Mouse (Mus musculus) embryonic facial prominence, embryonic 12.5 days (tissue): ENCODE data around the gene Dysf. TPM values are rescaled to one million over a fixed set of nuclear protein-coding genes. Genes with fewer than 3 reads are reported as not detected.
"Not testable (repeated sequence)": the region's sequence is repeated elsewhere in the genome, so short reads cannot be mapped to it uniquely, and the experiment has no call there.

Experiments used
- ATAC-seq: fragments of 200-750 bp; cut with Nextera tagmentation; 2 replicates; pipeline ENCODE4 v1.8.0; 2017; ENCODE audit not compliant: insufficient number of reproducible peaks, insufficient read depth, low FRiP score, low TSS enrichment
- H3K27ac ChIP-seq: fragments of 300-500 bp; sonication (generic); 2 replicates; pipeline ENCODE4 v1.5.1; 2016; ENCODE audit warnings: mild to moderate bottlenecking
- H3K27me3 ChIP-seq: fragments of 300-500 bp; sonication (generic); 2 replicates; pipeline ENCODE4 v1.6.1; 2016; ENCODE audit warnings: mild to moderate bottlenecking, moderate library complexity
- H3K36me3 ChIP-seq: fragments of 300-500 bp; sonication (generic); 2 replicates; pipeline ENCODE4 v1.6.1; 2016; ENCODE audit warnings: mild to moderate bottlenecking
- H3K4me1 ChIP-seq: fragments of 300-500 bp; sonication (generic); 2 replicates; pipeline ENCODE4 v1.6.1; 2016
- H3K4me2 ChIP-seq: fragments of 300-500 bp; sonication (generic); replicated peaks from 2 replicates; pipeline ENCODE4 v1.6.1; 2016; ENCODE audit warnings: mild to moderate bottlenecking, moderate library complexity
- H3K4me3 ChIP-seq: fragments of 300-500 bp; sonication (generic); 2 replicates; pipeline ENCODE4 v1.5.1; 2016; ENCODE audit warnings: mild to moderate bottlenecking
- H3K9ac ChIP-seq: fragments of 300-500 bp; sonication (generic); 2 replicates; pipeline ENCODE4 v1.6.1; 2016; ENCODE audit warnings: mild to moderate bottlenecking, moderate library complexity
- H3K9me3 ChIP-seq: fragments of 300-500 bp; sonication (generic); 2 replicates; pipeline ENCODE4 v1.6.1; 2016; ENCODE audit warnings: mild to moderate bottlenecking, moderate library complexity
- WGBS: fragments of 180-500 bp; shearing (Covaris S2); methylation state at CpG from one replicate; pipeline ENCODE4 v1.1.7; 2016; 5-methylcytosine and 5-hydroxymethylcytosine counted together
- polyA plus RNA-seq: library from polyadenylated mRNA; unstranded; fragments of >200 nt; fragmentation: Nextera tagmentation; extraction: Ambion mirVana; gene quantifications from 2 replicates; pipeline ENCODE4 v1.2.1, GENCODE M21; 2016

The Dysf gene
- polyA plus RNA-seq: 8.7 and 10.9 TPM in 2 replicates

DNA sequence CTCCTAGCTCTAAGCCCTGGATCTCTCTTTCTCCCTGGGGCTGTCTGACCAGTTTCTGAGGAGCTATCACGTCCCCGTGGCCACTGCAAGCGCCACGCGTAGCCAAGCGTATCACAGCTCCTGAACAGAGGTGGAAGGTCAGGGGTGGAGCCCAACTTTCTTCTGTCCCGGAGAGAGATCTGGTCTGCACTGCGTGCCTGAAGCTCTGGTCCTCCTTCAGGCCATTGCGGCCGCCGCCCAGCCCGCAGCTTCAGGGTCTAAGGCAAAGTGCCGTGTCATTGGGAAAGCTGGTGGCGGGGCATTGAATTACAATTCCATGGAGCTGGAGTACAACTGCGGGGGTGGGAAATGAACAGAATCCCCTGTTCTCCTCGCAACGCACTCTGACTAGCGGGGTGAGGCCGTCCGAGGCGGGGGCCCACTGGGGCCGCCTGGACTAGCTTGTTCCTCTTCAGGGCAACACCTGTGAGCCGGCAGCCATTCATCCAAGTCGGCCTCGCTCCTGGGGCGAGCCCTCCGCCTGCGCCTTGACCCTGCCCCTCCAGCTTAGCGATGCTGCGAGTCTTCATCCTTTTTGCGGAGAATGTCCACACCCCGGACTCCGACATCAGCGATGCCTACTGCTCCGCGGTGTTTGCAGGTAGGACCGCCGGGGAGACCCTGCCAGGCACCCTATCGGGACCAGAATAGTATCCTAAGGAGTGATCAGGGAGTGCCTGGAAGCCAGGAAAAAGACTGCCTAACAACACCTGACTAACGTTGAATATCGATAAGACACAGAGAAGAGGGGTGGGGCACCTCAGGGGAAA lies at the start of gene Dysf:
TSS of gene Dysf (plus strand) at position 228 of the 809 bp plus-strand sequence.
- H3K4me1 ChIP-seq: peaks cover 30% of the 10 kb centered on the region
- peak within 1 kb of the TSS; percentile 44; the same call in 1 of the 2 replicates for H3K9ac ChIP-seq
- 0 out of 2 replicates have a peak, but pooled peaks have one; percentile 41 for ATAC-seq
- H3K36me3 ChIP-seq: no peaks in the 10 kb centered on the region
- H3K9me3 ChIP-seq: no peaks in the 10 kb centered on the region
- H3K4me2 ChIP-seq: peak within 1 kb of the TSS; percentile 89
- peaks cover 17% of the 10 kb centered on the region for H3K27me3 ChIP-seq
- 1% methylated on average over 41 of the region's 41 CpGs for whole genome bisulfite sequencing
- no peak within 1 kb of the TSS for H3K27ac ChIP-seq
- H3K4me3 ChIP-seq: peak within 1 kb of the TSS; percentile 32

- no peak overlapping the region for H3K4me3 ChIP-seq
- H3K4me2 ChIP-seq: no peak overlapping the region
- no peaks in the 10 kb centered on the region for H3K9me3 ChIP-seq
- H3K27me3 ChIP-seq: no peaks in the 10 kb centered on the region
- H3K27ac ChIP-seq: no peak overlapping the region
- no peak for ATAC-seq
- no peak overlapping the region for H3K9ac ChIP-seq
- no peaks in the 10 kb centered on the region for H3K4me1 ChIP-seq
- H3K36me3 ChIP-seq: peaks cover 50% of the 10 kb centered on the region
- 94% methylated on average over 5 of the region's 5 CpGs for WGBS
Observed at GRCm38 (mm10) chr6:83987642-83988041, 20.7 kb upstream of the Dysf start.

DNA sequence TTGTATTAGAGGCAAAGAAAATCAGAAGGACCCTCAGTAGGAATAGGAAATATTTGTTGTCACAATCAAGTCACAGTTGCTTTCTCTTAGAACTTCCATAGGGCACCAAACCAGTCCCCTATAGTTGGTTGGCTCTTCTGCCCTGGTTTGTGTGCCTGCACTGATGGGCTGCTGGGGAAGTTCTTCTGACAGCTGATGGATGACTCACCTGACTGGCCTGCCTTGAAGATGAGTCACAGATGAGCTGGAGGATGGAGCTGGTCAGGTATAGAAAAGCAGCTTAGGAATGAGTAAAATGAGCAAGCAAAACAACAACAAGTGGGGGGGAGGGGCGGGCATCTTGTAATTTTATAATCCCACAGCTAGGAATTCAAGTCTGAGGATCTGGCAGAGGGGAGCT lies 5.7 kb upstream of the Dysf start:
- H3K27me3 ChIP-seq: no peaks in the 10 kb centered on the region
- no peaks in the 10 kb centered on the region for H3K9me3 ChIP-seq
- no peak overlapping the region for H3K9ac ChIP-seq
- H3K27ac ChIP-seq: no peak overlapping the region
- H3K4me3 ChIP-seq: no peak overlapping the region
- H3K4me1 ChIP-seq: no peaks in the 10 kb centered on the region
- WGBS: 56% methylated on average over 1 of the region's 1 CpGs
- H3K4me2 ChIP-seq: no peak overlapping the region
- no peak for ATAC-seq
- H3K36me3 ChIP-seq: 0 out of 2 replicates have a peak, but pooled peaks cover 9% of the 10 kb centered on the region

- no peaks in the 10 kb centered on the region for H3K36me3 ChIP-seq
- no peak overlapping the region for H3K27ac ChIP-seq
- H3K4me1 ChIP-seq: peaks cover 12% of the 10 kb centered on the region
- no peak overlapping the region for H3K4me3 ChIP-seq
- ATAC-seq: no peak
- no peaks in the 10 kb centered on the region for H3K9me3 ChIP-seq
- H3K4me2 ChIP-seq: no peak overlapping the region
- 82% methylated on average over 4 of the region's 4 CpGs for WGBS
- peaks cover 9% of the 10 kb centered on the region for H3K27me3 ChIP-seq
- H3K9ac ChIP-seq: no peak overlapping the region
Observed at GRCm38 (mm10) chr6:84004295-84004694, 4.1 kb upstream of the Dysf start.

DNA sequence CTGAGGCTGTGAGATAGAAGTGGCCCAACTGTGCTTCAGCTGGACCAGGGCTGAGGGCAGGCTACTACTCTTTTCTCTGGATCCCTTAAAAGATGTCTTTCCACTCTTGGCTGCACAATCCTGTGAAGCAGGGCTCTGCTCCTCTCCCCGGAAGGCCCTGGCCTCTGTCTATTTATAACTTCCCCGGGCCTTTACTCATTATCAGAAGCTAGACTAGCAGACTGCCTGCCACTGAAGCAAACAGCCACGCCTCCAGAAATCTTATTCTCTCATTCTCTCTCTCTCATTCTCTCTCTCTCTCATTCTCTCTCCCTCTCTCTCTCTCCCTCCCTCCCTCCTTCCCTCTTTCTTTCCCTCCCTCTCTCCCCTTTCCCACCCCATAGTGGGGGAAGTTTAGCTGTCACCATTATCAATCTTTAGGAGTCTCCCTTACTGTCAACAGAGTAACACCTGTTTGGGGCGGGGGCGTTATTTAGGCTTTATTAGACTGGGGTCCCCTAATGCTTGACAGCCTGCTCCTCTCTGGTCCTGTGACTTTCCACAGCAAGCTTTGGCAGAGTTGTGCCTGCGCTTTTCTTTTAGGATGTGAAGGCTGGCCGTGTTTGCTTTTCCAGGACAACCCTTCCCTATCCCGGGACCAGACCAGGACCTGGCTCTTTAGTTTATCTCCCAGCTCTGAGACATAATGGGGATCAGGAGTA lies 932 bp downstream of the Dysf start:
- 0 out of 2 replicates have a peak overlapping the region, but pooled peaks have one; percentile 44 for H3K9ac ChIP-seq
- H3K4me1 ChIP-seq: peaks cover 30% of the 10 kb centered on the region
- no peaks in the 10 kb centered on the region for H3K9me3 ChIP-seq
- H3K4me2 ChIP-seq: peak overlapping the region; percentile 89
- no peak for ATAC-seq
- H3K36me3 ChIP-seq: no peaks in the 10 kb centered on the region
- H3K27me3 ChIP-seq: peaks cover 17% of the 10 kb centered on the region
- 24% methylated on average over 8 of the region's 8 CpGs for WGBS
- H3K4me3 ChIP-seq: peak overlapping the region; percentile 32
- no peak overlapping the region for H3K27ac ChIP-seq

- Histone ChIP-seq H3K4me1 (peaks cover 30% of the 10 kb centered on the region), H3K9ac (no peak overlapping the region), H3K27me3 (peaks cover 17% of the 10 kb centered on the region), H3K27ac (no peak overlapping the region), H3K36me3 (no peaks in the 10 kb centered on the region), H3K4me2 (peak overlapping the region; percentile 89), H3K9me3 (no peaks in the 10 kb centered on the region), H3K4me3 (no peak overlapping the region)
- ATAC-seq: 0 out of 2 replicates have a peak, but pooled peaks have one; percentile 35
- WGBS: 22% methylated on average over 4 of the region's 4 CpGs
Observed at GRCm38 (mm10) chr6:84009915-84010302, 1.5 kb downstream of the Dysf start.

GRCm38 (mm10) chr6:84010303-84011225 lies 2.2 kb downstream of the Dysf start:
- Histone ChIP-seq H3K4me3 (no peak overlapping the region), H3K9me3 (no peaks in the 10 kb centered on the region), H3K27ac (peak overlapping the region; percentile 67), H3K4me1 (peaks cover 30% of the 10 kb centered on the region), H3K36me3 (no peaks in the 10 kb centered on the region), H3K9ac (no peak overlapping the region), H3K4me2 (peak overlapping the region; percentile 89), H3K27me3 (peaks cover 17% of the 10 kb centered on the region)
- 25% methylated on average over 8 of the region's 8 CpGs for WGBS
- peak; percentile 75; the same call in 1 of the 2 replicates for ATAC-seq

- not testable (repeated sequence) for H3K27ac ChIP-seq, H3K4me2 ChIP-seq, H3K9ac ChIP-seq, H3K9me3 ChIP-seq, H3K4me3 ChIP-seq, H3K36me3 ChIP-seq, ATAC-seq
- peaks cover 20% of the 10 kb centered on the region for H3K4me1 ChIP-seq
- 47% methylated on average over 4 of the region's 4 CpGs for WGBS
- peaks cover 11% of the 10 kb centered on the region for H3K27me3 ChIP-seq
Observed at GRCm38 (mm10) chr6:84014961-84015683, 6.7 kb downstream of the Dysf start.

DNA sequence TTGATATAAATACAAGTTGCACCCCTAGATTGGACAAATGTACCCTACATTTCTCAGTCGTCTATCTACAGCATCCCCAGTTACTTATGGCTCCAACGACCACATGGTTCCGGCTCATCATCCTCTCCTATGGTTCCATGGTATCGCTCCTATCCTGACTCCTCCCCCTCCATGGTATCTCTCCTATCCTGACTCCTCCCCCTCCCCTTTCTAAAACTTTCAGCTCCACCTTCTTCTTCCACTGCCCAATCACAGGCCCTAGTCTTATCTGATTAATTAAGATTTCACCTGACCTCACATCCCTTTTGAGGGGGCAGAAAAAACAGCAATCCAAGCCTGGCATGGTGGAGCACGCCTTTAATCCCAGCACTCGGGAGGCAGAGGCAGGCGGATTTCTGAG lies 8.5 kb downstream of the Dysf start:
- no peak for ATAC-seq
- Histone ChIP-seq H3K27me3 (peaks cover 17% of the 10 kb centered on the region), H3K4me2 (no peak overlapping the region), H3K27ac (no peak overlapping the region), H3K9ac (no peak overlapping the region), H3K36me3 (no peaks in the 10 kb centered on the region), H3K4me3 (no peak overlapping the region), H3K9me3 (no peaks in the 10 kb centered on the region), H3K4me1 (peaks cover 11% of the 10 kb centered on the region; the same call in 1 of the 2 replicates)
- 90% methylated on average over 7 of the region's 7 CpGs for WGBS

GRCm38 (mm10) chr6:84017392-84017791 lies 9.0 kb downstream of the Dysf start:
- WGBS: 58% methylated on average over 3 of the region's 3 CpGs
- Histone ChIP-seq H3K9me3 (no peaks in the 10 kb centered on the region), H3K4me1 (peaks cover 11% of the 10 kb centered on the region; the same call in 1 of the 2 replicates), H3K27ac (no peak overlapping the region), H3K36me3 (no peaks in the 10 kb centered on the region), H3K27me3 (peaks cover 17% of the 10 kb centered on the region), H3K4me2 (no peak overlapping the region), H3K9ac (no peak overlapping the region), H3K4me3 (no peak overlapping the region)
- ATAC-seq: no peak
